Mouse (Mus musculus): Measurements from ENCODE around the gene Zmat5.

Zmat5 gene

DNA sequence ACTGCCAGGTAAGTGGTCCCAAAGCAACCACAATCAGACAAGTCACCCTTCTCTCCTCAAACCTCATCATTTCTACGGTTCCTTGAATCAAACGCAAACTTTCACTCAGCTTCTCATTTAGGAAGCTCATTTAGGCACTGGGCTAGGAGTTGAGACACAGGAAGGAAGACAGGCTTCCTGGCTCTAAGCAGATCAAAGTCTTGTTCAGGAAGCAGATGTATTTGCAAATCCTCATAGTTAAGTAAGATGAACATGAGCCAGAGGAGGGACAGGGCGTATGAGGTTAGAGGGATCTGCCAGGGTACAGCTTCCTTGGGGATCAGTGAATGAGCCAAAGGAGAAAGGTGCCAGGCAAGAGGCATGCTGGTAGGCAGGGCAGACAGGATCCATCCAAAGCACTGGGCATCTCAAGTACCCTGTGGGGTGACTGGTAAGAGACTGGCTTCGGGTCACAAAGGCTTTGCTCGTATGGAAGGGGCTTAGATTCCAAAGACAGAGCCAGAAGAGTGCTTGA, 80.2 kb downstream of the Zmat5 start:
- no peak for DNase-seq

Data from B cell, adult 2 months (primary cell).